Mouse (Mus musculus) urinary bladder, postnatal 0 days (tissue): ENCODE results near the gene Gm27029. TPM values are rescaled to one million over a fixed set of nuclear protein-coding genes. Genes with fewer than 3 reads are reported as not detected.

ENCODE experiments used
- microRNA-seq: library from miRNA; unstranded; fragments of <30 nt; microRNA quantifications from one replicate; pipeline ENCODE4, GENCODE M21; 2016
- polyA plus RNA-seq: library from polyadenylated mRNA; unstranded; fragments of >200 nt; fragmentation: Nextera tagmentation; extraction: Ambion mirVana; gene quantifications from 2 replicates; pipeline ENCODE4 v1.2.1, GENCODE M21; 2015

Gene Gm27029
- polyA plus RNA-seq = 4.0 and 5.9 TPM in 2 replicates

GRCm38 (mm10) chr11:101424105-101424851 lies at the start of gene Gm27029:
TSS of gene Gm27029 (minus strand) at chr11:101424796.

GRCm38 (mm10) chr11:101465869-101466551 lies 41.4 kb upstream of the Gm27029 start, which contains the start of gene Vat1:
TSS of gene Vat1 (minus strand) at chr11:101466230.

GRCm38 (mm10) chr11:101464211-101465100 lies 39.9 kb upstream of the Gm27029 start, which contains the start of gene Rnd2:
TSS of gene Rnd2 (plus strand) at chr11:101464999.

GRCm38 (mm10) chr11:101448274-101448746 lies 23.7 kb upstream of the Gm27029 start, which contains the start of gene Ifi35:
TSS of gene Ifi35 (plus strand) at chr11:101448407.

GRCm38 (mm10) chr11:101442127-101442693 lies 17.6 kb upstream of the Gm27029 start, which contains the start of gene Rpl27:
TSS of gene Rpl27 (plus strand) at chr11:101442298.

GRCm38 (mm10) chr11:101424925-101425813 lies 573 bp upstream of the Gm27029 start, which contains the start of the genes Rundc1 and Ptges3l:
TSS of gene Rundc1 (plus strand) at chr11:101425085.
TSS of gene Ptges3l (minus strand) at chr11:101425333.

GRCm38 (mm10) chr11:101417101-101417855 lies 7.3 kb downstream of the Gm27029 start, which contains the start of gene Aarsd1:
TSS of gene Aarsd1 (minus strand) at chr11:101417615.

GRCm38 (mm10) chr11:101367326-101367935 lies 57.2 kb downstream of the Gm27029 start, which contains the start of gene G6pc:
TSS of gene G6pc (plus strand) at chr11:101367561.

Small RNA genes lying within 50 kb of the gene (microRNA-seq; reads per million reads assigned to microRNA genes)
- not detected for gene Mir6929

Other genes with a start within 250 kb of the Gm27029 start
- gene Ccr10, start 249.4 kb downstream of the Gm27029 start, polyA plus RNA-seq = 0.14 and 0.24 TPM in 2 replicates
- 10.8 and 11.8 TPM in 2 replicates for gene Ezh1, start 198.3 kb downstream of the Gm27029 start, polyA plus RNA-seq
- gene Ramp2, start 178.8 kb downstream of the Gm27029 start, polyA plus RNA-seq = 49.3 and 59.1 TPM in 2 replicates
- gene Vps25, start 171.1 kb downstream of the Gm27029 start, polyA plus RNA-seq = 102 and 109 TPM in 2 replicates
- 1.3 and 2.3 TPM in 2 replicates for gene Wnk4, start 164.2 kb downstream of the Gm27029 start, polyA plus RNA-seq
- 0.35 and 0.41 TPM in 2 replicates for gene Cntd1, start 145.8 kb downstream of the Gm27029 start, polyA plus RNA-seq
- gene Coa3, start 145.7 kb downstream of the Gm27029 start, polyA plus RNA-seq = 170 and 173 TPM in 2 replicates
- 107 and 110 TPM in 2 replicates for gene Becn1, start 122.5 kb downstream of the Gm27029 start, polyA plus RNA-seq
- gene Psme3, start 108.6 kb downstream of the Gm27029 start, polyA plus RNA-seq = 61.2 and 66.0 TPM in 2 replicates
- 0.31 and 0.41 TPM in 2 replicates for gene Aoc2, start 99.7 kb downstream of the Gm27029 start, polyA plus RNA-seq
- 16.2 and 16.9 TPM in 2 replicates for gene Aoc3, start 94.2 kb downstream of the Gm27029 start, polyA plus RNA-seq
- gene G6pc, start 57.2 kb downstream of the Gm27029 start, polyA plus RNA-seq = 0.23 TPM in 2 replicates
- 22.9 and 26.4 TPM in 2 replicates for gene Aarsd1, start 7.2 kb downstream of the Gm27029 start, polyA plus RNA-seq
- 10.5 and 11.5 TPM in 2 replicates for gene Rundc1, start 289 bp upstream of the Gm27029 start, polyA plus RNA-seq
- gene Ptges3l, start 537 bp upstream of the Gm27029 start, polyA plus RNA-seq = 20.4 and 24.3 TPM in 2 replicates
- gene Rpl27, start 17.5 kb upstream of the Gm27029 start, polyA plus RNA-seq = 267 and 271 TPM in 2 replicates
- 35.7 and 39.5 TPM in 2 replicates for gene Ifi35, start 23.6 kb upstream of the Gm27029 start, polyA plus RNA-seq
- 7.1 and 8.2 TPM in 2 replicates for gene Rnd2, start 40.2 kb upstream of the Gm27029 start, polyA plus RNA-seq
- gene Vat1, start 41.4 kb upstream of the Gm27029 start, polyA plus RNA-seq = 80.4 and 88.7 TPM in 2 replicates
- gene Brca1, start 127.2 kb upstream of the Gm27029 start, polyA plus RNA-seq = 2.2 and 2.7 TPM in 2 replicates
- 36.2 and 36.7 TPM in 2 replicates for gene Nbr1, start 127.4 kb upstream of the Gm27029 start, polyA plus RNA-seq
- gene Tmem106a, start 157.4 kb upstream of the Gm27029 start, polyA plus RNA-seq = 16.5 and 19.3 TPM in 2 replicates
- gene Gm11634, start 174.5 kb upstream of the Gm27029 start, polyA plus RNA-seq = not detected in 2 replicates
- gene Rdm1, start 202.4 kb upstream of the Gm27029 start, polyA plus RNA-seq = 23.8 and 26.2 TPM in 2 replicates
- 31.7 and 40.2 TPM in 2 replicates for gene Arl4d, start 240.7 kb upstream of the Gm27029 start, polyA plus RNA-seq